Mouse (Mus musculus): ENCODE measurements around the gene Ttc16.

Ttc16 gene

DNA sequence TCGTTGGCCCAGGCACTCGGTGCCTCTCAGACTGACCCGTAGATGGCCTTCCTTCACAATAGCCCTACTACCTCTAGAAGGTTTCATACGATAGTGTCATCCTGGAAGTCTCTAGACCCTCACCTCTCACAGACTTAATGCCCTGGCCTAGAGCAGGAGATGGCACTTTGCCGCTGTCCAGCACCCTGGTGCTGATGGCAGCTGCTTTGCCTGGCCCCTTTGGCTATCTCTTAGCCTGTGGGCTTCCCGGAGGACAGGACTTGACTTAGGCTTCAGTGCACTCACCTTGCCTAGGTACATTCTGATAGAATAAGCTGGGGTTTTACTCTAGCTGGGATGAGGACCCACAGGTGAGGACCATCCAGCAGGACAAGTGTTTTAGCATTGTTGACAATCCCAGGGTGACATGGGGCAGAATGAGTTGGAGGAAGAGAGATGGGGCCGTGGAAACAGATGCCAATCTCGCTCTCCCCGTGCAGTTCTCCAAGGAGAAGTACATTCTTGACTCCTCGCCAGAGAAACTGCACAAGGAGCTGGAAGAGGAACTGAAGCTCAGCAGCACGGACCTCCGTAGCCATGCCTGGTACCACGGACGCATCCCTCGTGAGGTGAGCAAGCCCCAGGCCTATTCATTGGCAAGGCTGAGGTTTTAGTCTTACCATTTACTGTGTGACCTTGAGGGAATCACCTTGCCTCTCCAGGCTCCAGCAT lies 31.0 kb downstream of the Ttc16 start:
- DNase-seq (ENCODE audit: inconsistent ontology term): no peak

DNA sequence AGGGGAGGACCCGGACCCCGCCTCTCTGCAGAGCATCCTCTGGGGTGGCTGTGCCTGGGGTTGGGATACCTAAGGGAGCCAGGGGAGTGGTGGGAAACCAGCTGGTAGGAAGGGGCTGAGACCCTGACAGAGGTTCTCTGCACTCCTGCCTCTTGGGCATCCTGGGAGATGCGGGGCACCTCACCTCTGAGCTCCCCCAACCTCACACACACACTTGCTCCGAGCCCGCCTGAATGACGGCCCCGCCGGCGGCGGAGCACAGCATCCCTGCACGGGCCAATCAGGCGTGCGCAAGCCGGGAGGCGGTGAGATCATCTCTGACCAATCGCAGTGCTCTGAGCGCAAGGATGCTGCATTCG lies 33.3 kb downstream of the Ttc16 start:
- DNase-seq (ENCODE audit: inconsistent ontology term): no peak

DNA sequence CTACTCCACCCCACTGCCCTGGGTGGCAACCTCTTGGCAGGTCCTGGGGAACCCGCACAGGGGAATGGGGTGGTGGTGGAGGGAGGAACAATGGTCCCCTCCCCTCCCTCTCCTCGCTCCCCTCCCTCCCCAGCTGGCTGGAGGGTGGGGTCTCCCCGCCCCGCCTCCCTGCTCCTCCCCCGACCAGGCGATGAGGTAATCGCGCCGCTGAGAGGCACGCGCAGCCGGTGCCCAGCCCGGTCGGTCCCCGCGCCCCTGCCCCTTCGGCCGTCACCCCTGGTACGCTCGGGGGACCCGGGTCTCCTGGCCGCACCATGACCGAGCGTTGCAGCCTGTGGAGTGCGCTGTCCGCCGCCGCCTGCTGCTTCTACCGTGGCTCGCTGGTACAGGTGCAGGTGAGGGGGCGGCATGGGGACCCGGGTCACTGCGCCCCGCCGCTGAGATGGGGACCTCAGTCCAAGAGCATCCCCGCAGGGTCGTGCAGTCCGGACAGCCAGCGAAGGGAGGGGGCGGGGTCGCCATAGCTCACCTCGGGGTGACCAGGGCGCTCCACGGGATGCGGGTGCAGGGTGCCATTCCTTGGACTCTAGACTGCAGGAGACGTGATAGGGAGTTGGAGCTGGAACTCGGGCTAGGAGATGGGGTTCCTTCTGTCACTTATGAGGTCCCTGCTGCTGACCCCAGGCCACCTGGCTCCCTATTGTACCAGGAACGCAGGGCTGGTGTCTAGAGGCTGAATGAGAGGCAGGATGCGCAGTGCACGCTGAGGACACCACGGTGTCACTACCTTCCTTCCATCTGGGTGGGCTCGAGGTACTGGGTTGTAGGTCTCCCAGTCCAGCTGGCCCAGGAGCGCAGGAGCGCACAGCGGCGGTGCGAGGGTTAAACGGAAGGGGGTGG lies 33.9 kb downstream of the Ttc16 start:
- DNase-seq (ENCODE audit: inconsistent ontology term): peak; percentile 55

DNA sequence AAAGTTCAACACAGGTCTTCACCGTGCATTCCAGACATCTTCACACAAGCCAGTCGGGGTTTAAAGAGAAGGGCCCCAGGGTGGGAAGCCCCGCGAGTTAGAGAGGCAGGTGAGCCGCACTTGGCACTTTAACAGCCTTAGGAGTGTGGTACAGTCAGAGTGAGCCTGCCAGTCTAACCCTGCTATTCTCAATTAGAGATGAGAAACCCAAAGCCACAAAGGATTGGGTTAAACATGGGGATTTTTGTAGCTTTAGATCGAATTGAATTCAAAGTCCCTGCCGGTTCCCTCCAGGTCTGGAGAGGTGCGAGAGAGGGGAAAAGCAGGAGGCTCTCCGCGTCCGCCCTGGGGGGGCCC lies 34.5 kb downstream of the Ttc16 start, which contains the start of gene 6330409D20Rik:
TSS of gene 6330409D20Rik (minus strand) at position 101 of the 357 bp plus-strand sequence.
- no peak for DNase-seq (ENCODE audit: inconsistent ontology term)

DNA sequence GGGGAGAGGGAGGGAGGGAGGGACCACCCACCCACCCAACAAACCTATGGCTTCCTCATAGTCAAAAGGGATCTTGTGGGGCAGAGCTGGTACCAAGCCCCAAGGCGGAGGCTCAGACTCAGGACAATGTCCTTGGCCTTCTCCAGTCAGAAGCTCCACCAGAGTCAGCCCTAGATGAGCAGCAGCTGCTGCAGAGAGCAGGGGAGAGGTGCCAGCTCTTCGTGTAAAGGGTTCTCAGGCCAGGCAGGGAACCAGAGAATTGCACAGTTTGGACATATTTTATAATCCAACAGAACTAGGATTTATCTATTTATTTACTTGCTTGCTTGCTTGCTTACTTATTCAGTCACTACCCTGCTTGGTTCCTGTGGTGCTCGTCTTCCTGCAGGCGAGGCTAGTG lies 36.1 kb downstream of the Ttc16 start:
- DNase-seq (ENCODE audit: inconsistent ontology term): no peak

DNA sequence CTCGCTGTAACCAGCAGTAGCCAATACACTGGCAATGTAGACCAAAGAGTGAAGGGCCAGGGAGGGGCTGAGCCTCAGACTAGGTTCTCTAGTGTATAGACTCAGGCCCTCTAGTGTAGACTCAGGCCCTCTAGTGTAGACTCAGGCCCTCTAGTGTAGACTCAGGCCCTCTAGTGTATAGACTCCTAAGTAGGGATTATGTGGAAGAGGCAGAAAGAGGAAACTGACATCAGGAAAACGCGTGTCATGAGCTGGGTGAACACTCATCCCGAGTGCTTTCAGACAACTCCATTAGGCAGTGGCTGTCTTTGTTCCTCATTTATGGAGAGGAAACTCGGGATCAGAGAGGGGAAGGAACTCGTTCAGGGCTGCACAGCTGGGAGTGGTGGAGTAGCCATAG lies 38.4 kb downstream of the Ttc16 start:
- no peak for DNase-seq (ENCODE audit: inconsistent ontology term)

DNA sequence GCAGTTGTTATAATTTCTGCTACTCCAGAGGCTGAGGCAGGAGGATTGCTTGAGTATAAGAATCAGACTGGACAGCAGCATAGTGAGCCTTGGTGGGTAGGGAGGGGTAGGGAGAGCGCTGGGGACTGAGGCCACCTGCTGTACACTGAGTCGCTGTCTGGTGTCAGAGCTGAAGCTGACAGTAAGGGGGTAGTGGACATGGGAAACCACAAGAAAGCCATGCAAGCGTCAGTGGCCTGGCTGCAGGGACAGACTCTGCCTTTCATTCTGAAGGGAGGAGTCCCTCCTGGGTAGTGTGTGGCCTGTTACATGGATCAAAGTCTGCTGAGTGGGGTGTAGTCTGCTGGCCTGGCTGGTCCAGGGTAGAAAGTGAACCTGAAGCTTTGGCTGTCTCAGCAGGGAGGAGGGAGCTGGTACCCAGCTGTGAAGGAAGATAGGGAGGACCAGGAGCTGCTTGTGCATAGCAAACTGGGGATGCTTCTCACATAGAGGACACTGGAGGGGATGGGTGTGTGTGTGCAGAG lies 39.1 kb downstream of the Ttc16 start:
- no peak for DNase-seq (ENCODE audit: inconsistent ontology term)

DNA sequence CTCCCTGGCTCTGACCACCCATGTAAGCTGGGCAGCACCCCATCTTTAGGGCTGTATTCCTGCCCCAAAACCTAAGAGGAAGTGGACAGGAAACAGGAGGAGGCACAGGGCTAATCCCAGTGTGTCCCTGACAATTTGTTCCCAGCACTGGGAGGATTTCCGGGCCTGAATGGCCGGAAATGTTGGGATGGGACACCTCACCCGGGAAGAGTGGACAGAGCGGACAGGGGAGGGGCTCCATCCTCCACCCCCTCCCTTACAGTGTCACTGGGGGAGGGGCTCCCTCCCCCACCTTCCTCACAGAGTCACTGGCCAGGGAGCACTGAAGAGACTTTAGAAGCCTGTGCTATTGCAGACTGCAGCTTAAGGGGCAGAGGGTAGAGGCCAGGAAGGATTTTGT lies 40.5 kb downstream of the Ttc16 start:
- no peak for DNase-seq (ENCODE audit: inconsistent ontology term)

DNA sequence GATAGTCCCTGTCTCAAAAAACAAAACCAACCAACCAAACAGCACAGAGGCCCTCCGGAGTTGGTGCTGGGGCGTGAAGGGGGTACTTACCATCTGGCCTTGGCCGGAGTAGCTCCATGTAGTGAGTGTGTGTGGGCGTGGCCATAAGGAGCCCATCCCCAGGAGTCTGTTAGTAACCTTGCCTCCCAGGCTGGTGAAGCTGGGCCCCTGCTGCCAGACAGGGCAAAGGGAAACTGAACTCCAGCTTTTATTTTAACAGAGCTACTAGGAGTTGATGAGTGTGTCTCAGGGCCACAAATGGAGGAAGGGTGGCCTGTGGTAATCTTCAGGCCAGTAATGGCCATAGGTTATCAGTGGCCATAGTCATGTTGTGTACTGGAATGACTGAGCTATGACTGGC lies 41.0 kb downstream of the Ttc16 start:
- DNase-seq (ENCODE audit: inconsistent ontology term): no peak

DNA sequence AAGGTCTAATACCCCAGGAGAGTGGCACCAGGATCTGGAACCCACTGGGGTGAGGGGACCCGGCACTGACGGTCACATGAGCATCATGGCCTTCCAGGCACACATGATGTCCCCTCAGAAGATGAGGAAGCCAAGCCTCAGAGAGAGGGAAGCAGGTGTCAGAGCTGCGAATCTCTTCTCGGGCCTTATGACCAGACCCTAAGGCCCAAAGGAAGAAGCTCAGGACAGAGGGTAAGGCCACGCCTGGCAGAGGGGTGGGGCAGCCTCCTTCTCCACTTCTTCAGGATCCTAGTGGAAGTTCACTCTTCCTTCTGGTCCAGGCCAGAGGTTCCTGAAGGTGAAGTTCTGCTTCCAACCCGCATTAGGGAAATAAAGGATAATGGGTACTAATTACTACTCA lies 42.7 kb downstream of the Ttc16 start:
- no peak for DNase-seq (ENCODE audit: inconsistent ontology term)

DNA sequence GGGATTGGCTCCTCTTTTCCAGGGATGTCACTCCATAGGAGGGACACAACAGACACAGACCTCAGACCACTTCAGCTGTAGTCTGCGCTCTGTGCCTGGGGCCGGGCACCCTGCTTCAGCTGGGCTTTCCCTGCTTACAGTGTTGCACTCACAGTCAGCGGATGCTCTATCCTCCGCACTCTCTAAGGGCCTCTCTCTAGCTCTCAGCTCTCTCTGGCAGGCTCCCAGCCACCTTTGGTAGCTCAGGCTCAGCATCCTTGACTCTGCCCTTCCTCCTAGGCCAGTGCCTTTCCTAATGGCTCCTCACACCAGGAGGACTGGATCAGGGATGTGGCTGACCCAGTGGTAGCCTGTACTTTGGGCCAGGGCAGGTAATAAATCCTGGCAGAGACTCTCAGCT lies 43.5 kb downstream of the Ttc16 start:
- no peak for DNase-seq (ENCODE audit: inconsistent ontology term)

DNA sequence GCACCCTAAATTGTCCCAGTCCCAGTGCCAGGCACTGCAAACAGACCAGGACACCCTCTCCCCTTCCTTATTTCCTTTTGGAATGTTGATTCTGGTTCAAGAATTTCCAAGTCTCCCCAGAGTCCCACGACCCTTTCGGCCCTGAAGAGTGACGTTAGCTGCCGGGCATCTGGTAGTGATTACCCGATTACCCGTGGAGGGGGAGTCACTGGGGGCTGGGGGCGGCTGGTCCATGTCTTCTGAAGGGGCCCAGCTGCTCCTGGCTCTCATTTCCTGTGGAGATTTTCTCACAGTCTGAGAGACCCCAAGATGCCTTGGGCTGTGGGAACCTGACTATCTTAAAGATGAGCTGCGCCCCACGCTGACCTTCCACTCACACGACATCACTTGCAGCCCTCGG lies 44.6 kb downstream of the Ttc16 start:
- DNase-seq (ENCODE audit: inconsistent ontology term): peak; percentile 56

DNA sequence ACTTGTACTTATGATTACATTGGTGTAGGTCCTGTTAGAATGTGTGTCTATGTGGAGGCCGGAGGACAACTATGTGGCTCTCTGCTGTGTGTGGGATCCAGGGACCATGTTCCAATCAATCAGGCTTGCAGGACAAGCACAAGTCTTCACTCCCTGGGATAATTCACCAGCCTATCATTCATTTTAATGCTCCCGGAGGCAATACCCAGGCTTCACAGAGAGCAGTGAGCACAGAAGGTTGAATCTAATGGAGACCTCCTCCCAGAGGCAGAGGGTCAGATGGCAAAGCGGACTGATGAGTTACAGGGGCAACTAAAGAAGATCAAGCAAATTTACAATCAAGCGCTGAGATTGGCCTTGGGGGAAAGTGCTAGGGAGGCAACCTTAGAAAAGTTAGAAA lies 45.9 kb downstream of the Ttc16 start:
- no peak for DNase-seq (ENCODE audit: inconsistent ontology term)

DNA sequence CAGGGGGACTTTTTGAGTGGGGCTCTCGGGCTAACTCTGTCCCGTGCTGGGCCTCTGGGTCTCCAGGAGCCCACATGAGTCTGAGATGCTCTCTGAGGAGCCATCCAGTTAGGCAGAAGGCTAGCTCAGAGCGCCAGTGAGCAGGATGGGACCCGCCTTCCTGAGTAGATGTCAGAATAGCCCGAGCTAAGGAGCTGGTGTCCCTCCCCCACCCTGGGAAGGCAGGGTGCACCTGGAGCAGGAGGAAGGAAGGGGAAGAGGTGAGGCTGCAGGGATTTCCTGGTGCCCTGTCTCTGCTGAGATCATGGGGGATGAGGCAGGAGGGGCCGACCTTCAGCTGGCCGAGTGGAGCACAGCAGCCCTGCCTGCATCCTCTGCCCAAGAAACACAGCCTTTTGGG lies 47.0 kb downstream of the Ttc16 start:
- no peak for DNase-seq (ENCODE audit: inconsistent ontology term)

DNA sequence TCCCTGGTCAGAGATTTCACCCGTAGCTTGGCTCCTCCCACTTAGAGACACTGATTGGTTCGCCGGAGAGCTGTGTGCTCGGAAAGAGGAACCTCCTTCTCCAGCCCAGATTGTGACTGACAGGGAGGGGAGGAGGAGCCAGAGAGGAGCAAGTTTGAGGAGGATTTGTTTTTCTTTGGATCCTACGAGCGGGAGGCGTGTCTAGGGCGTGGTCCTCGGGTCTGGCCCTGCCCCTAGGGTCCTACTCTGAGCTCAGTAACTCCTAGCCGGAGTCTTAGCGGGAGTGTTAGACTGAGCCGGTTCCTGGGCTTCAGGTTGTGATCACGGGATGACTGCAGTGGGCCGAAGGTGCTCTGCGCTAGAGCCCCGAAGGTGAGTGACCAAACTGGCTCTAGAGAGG lies 48.0 kb downstream of the Ttc16 start:
- peak; percentile 96 for DNase-seq (ENCODE audit: inconsistent ontology term)

DNA sequence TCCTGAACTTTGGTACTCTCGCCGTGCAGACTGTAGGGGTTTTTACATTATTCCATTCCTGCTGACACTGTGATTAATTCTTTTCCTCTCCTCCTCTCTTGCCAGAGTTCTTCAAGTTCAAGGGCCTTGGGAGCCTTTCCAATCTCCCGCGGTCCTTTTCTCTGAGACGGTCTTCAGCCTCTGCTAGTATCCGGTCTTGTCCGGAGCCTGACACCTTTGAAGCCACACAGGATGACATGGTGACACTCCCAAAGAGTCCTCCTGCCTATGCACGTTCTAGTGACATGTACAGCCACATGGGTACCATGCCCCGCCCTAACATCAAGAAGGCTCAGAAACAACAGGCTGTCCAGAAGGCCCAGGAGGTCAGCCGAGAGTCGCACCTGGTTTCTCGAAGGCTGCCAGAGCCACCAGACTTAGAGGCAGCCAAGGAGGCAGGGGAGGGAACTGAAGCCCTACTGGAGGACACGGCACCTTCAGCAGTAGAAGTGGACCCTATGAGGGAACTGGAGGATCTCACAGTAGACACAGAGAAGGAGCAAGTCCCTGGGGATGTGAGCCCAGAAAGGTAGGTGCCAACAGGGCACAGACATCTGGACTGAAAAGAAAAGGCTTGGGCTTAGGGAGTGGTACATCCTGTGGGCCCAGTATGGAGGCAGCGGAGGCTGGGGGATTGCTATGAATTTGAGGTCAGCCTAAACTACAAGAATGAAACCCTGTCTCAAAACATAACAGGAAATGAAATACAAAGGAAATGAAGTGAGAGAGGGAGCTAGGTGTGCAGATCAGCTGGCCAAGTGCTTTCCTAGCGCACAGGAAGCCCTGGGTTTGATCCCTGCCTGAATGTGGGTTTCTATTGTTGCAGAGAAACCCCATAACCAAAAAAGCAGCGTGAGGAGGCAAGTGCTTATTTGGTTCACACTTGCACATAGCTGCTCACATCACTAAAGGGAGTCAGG lies 50.3 kb downstream of the Ttc16 start:
- DNase-seq (ENCODE audit: inconsistent ontology term): no peak

DNA sequence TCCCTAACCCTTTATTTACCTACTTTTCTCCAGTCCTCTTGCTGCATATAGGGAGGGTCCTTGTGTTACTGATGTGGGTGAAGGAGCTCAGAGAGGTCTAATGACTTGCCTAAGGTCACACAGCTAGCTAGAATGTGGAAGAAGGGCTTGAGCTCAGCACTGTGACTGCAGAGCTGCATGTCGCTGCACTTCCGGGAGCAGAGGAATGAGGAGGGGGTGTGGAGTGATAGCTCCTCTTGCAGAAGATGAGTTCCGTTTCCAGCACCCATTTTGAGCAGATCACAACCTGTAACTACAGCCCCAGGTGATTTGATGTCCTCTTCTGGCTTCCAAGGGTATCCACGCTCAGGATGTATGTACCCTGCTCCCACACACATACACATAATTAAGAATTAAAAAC lies 51.3 kb downstream of the Ttc16 start:
- no peak for DNase-seq (ENCODE audit: inconsistent ontology term)

DNA sequence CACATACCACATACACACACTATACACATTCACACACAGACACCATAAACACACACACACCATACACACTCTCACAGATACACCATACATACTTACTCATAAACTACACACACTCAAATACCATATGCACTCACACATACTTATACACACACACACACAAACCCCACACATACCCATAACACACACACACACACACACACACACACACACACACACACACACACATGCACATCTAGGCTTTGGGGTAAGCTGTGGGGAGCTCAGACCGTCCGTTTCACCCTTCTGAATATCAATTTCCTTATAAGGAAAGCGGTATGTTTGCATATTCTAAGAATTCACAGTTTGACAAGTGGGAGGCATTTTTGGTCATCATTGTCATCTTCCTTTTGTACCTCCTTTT lies 52.9 kb downstream of the Ttc16 start:
- no peak for DNase-seq (ENCODE audit: inconsistent ontology term)

DNA sequence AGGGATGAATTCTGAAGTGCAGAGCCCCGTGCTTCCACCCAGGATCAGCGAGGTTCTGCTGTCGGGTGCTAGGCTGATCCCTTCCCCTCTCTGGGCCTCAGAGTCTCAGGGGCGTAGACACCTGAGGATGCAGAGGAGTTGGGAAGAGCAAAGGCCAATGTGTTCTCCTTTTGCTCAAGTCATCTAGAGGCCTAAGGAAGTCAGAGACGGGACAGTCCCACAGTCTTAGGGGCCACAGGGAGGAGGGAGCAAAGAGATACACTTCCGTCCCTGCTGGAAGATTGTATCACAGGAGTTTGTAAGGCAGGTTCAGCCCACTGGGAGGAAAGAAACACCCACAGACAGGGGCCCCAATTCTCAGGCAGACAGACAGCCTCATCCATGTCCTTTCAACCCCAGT lies 53.4 kb downstream of the Ttc16 start:
- DNase-seq (ENCODE audit: inconsistent ontology term): no peak

DNA sequence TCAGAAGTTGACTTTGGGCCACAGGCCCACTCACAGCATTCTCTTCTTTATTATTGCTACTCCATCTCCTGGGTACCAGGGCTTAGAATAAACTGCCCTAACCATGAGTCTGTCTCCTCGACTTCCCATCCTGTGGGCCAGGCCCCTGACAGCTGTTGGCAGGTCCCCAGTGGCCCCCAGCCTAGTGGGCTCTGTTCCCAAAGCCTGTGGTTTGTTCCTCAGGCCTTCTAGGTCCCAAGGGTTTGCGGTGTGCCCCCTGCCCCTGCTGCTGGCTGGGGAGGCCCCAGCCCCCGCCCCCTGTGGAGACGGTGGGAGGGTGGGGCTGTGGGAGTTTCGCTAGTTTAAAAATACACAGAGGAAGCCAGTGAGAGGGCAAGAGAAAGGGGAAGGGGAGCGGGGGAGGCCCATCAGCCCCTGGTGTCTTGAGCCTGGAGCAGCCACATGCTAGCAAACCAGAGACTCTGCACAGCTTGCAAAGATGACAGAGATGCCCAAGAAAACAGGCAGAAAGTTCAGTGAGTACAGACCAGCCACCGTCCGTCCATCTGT lies 54.7 kb downstream of the Ttc16 start, which contains the start of gene Sh2d3c:
TSS of gene Sh2d3c (plus strand) at position 375 of the 549 bp plus-strand sequence.
- DNase-seq (ENCODE audit: inconsistent ontology term): peak; percentile 43

DNA sequence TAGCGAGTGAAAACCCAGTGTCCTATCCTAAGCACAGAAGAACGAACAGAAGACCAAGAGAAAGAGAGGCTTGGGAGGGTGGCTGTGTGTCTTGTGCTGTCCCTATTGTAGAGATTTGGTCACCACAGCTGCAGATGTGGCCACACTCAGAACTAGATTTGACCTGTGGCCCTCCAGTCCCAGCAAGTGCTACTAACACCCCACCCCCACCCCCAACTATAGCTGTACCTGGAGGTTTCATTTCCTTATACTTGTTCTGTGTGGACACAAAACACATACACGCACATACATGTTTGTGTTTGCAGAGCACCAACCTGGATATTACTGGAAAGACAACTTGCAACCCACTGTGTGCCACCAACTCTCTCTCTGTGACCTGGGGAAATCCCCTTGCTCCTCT lies 55.4 kb downstream of the Ttc16 start:
- DNase-seq (ENCODE audit: inconsistent ontology term): no peak

DNA sequence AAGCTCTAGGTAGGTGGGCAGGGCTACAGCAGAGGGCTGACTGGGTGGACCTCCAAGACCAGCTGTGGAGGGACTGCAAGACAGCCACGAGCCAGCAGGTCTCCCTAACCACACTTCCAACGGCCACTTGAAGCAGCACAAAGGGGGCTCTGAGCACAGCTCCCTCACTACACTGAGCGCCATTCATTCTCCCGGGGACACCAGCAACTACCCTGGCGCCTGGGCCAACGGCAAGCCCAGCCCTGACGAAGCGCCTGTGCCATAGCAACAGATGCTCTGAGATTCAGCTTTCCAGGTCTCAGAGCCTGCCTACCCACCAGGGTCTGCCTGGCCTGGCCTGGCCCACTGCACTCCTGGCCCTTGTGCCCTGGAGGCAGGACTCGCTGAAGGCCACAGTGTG lies 56.7 kb downstream of the Ttc16 start:
- peak; percentile 57 for DNase-seq (ENCODE audit: inconsistent ontology term)

All from Muller cell, postnatal 12 days (primary cell).